Mouse (Mus musculus) skeletal muscle tissue, adult 2 months (tissue): ENCODE measurements around the gene Josd2.

Experiments
- DNase-seq: peaks from one replicate; pipeline ENCODE4 v3.0.0-alpha.2; 2012; ENCODE audit warnings: low read depth, low spot score

The Josd2 gene

DNA sequence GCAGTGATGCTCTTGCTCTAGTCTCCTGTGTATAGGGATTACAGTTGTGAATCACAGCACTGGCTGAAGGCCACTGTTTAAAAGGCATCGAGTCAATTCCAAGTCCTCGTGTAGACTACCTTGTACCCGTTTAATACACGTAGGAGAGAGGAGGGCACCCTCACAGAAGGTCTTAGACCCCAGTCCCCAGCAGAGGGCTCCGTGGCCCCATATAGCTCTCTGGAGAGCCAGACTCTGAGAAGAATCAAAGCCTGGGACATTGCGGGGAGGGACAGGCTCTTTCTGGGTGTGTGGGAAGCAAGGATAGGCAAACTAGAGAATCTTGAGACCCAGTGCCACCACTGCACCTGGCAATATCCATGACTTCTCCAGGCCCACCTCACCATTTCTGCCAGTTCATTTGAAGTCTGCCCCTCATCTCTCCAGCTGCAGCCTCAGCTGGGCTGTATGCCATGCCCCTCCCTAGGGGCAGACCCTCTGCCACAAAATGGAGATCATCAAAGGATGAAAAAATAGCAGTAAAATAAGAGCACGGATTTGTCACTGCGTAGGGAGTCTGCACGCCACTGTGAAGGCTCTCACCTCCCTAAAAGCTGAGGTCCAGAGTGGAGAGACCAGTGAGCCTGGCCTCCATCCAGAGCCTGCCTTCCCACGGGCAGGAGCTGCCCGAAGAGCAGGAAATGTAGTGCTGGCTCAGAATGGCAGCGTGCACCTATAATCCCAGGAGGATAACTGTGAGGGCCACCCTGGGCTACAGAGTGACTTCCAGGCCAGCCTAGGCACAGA is 21.5 kb upstream of the Josd2 start:
- no peak for DNase-seq

DNA sequence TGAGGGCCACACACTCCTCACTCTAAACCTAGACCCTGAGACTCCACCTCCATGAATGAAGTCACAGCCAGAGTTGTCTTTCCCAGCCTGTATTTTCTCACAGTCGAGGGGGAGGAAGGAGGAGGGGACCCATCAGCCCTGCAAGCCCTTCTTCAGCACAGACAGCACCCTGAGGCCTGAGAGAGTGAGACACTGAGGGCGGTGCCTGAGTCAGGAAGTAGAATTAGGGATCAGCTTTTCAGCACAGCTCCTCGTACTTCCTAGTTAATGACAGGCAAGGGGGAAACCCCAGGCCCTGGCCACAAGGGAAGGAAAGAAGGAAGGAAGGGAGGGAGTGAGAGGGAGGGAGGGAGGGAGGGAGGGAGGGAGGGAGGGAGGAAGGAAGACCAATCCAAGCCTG is 14.5 kb upstream of the Josd2 start:
- no peak for DNase-seq

- DNase-seq, result no peak
These were observed 11.5 kb upstream of the Josd2 start for GRCm38 (mm10) chr7:44456302-44456701.

DNA sequence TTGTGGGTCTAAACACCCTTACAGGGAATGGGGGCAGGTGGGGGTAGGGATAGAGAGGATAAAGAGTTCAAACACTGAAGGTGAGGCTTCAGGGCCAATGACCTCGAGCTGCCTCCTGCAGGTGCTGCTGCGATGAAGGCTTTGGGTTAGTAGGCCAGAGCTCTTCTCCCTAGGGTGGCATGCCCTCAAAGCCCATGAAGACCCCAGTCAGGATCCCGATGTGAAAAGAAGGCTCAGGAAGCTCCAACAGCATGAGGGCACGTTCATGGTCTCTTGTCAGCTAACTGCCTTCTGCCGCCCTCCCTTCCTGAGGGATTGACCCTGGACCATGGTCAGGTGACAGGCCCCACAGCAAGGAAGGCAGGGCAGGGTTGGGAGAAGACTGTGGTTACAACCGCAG is 7.7 kb upstream of the Josd2 start:
- no peak for DNase-seq

GRCm38 (mm10) chr7:44460767-44461502 is 6.8 kb upstream of the Josd2 start:
- DNase-seq, result no peak

DNA sequence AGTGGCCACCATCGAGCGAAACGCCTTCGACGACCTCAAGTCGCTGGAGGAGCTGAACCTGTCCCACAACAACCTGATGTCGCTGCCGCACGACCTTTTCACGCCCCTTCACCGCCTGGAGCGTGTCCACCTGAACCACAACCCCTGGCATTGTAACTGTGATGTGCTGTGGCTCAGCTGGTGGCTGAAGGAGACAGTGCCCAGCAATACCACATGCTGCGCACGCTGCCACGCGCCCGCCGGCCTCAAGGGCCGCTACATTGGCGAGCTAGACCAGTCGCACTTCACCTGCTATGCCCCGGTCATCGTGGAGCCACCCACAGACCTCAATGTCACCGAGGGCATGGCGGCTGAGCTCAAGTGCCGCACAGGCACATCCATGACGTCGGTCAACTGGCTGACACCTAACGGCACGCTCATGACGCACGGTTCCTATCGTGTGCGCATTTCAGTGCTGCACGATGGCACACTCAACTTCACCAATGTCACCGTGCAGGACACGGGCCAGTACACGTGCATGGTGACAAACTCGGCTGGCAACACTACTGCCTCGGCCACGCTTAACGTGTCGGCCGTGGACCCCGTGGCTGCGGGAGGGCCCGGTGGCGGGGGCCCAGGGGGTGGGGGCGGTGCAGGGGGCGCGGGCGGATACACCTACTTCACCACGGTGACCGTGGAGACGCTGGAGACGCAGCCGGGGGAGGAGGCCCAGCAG is 6.1 kb upstream of the Josd2 start:
- DNase-seq, result no peak

DNA sequence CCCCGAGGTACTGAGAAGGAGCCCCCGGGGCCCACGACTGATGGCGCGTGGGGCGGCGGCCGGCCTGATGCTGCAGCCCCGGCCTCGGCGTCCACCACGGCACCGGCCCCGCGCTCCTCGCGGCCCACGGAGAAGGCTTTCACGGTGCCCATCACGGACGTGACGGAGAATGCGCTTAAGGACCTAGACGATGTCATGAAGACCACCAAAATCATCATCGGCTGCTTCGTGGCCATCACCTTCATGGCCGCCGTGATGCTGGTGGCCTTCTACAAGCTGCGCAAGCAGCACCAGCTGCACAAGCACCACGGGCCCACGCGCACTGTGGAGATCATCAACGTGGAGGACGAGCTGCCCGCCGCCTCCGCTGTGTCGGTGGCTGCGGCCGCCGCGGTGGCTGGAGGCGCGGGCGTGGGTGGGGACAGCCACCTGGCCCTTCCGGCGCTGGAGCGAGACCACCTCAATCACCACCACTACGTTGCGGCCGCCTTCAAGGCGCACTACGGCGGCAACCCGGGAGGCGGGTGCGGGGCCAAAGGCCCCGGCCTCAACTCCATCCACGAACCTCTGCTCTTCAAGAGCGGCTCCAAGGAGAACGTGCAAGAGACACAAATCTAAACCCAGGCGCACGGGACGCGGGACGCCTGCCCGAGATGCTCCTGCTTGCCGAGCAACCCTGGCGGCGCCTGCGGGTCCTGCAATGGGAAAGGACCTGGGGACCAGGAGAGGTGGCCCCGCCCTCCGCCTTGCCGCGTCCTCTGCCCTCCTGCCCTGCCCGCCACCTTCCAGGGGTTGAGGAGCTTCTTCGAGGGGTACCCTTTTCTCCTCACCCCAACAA is 5.3 kb upstream of the Josd2 start:
- no peak for DNase-seq

GRCm38 (mm10) chr7:44463056-44463425 is 4.7 kb upstream of the Josd2 start:
- no peak for DNase-seq

- DNase-seq, result no peak
These were observed 4.1 kb upstream of the Josd2 start for GRCm38 (mm10) chr7:44463556-44464225.

DNA sequence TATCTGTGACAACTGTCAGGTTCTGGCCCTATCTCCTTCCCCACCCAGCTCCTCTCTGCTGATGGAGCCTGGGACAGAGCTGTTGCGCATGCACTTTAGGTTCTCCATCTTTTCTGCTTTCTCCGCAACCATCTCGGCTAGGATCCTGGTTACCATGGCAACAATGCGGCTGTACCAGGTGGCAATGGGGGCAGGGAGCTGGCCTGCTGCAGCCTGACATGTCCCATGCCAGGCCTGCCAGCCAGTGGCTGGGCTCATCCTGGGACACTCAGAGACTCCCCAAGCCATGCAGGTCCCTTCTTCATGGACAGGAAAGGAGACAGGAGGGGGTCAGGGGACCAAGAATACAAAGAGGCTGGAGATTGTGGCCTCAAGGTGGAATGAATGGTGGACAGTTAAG is 3.3 kb upstream of the Josd2 start:
- DNase-seq, result no peak

GRCm38 (mm10) chr7:44465111-44465510 is 2.7 kb upstream of the Josd2 start, which contains the start of gene Aspdh:
Gene Aspdh (plus strand): TSS chr7:44465391.
- DNase-seq, result no peak

GRCm38 (mm10) chr7:44466006-44466887 is 1.5 kb upstream of the Josd2 start:
- no peak for DNase-seq

- no peak for DNase-seq
These were observed 880 bp upstream of the Josd2 start for GRCm38 (mm10) chr7:44466888-44467311.

GRCm38 (mm10) chr7:44468644-44469285 is 985 bp downstream of the Josd2 start:
- DNase-seq, result no peak

DNA sequence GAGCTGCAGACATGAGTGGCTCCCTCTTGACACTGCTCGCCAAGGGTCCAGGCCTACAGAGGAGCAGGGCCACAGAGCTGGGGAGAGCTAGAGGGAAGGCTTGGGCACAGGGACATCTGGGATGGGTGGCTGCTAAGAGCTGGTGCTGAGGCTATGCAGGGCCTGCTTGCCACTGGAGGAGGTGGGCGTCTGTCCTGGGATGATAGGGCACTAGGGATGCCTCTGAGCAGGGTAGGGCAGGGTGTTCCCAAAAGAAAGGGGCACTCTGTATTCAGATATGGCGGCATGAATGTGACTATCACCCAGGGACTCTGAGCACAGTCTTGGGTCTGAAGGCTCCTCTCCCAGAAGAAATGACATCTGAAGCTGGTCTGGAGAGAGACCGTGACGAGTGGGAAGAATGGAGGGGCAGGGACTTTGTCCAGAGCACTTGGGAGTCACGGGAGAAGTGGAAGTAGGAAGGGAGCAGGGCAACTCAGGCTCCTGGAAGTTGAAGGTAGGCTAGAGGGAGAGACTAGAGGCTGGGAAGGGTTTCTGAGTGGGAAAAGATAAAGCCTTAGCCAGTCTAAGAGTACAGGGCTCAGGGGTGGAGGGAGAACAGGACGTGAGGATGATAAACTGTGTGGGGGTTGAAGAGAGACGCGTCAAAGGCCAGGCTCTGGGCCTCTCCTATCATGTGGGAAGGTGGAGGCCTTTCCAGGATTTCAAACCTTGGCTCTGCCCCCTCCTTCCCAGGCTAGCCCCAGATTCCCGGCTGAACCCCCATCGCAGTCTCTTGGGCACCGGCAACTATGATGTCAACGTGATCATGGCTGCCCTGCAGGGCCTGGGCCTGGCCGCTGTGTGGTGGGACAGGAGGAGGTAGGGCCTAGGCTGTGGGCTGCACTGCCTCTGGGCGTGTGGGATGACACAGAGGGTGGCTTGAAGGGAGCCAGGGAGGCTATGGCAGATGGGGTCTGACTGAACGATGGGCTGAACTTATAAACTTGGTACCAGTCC is 2.2 kb downstream of the Josd2 start:
- DNase-seq, result no peak

DNA sequence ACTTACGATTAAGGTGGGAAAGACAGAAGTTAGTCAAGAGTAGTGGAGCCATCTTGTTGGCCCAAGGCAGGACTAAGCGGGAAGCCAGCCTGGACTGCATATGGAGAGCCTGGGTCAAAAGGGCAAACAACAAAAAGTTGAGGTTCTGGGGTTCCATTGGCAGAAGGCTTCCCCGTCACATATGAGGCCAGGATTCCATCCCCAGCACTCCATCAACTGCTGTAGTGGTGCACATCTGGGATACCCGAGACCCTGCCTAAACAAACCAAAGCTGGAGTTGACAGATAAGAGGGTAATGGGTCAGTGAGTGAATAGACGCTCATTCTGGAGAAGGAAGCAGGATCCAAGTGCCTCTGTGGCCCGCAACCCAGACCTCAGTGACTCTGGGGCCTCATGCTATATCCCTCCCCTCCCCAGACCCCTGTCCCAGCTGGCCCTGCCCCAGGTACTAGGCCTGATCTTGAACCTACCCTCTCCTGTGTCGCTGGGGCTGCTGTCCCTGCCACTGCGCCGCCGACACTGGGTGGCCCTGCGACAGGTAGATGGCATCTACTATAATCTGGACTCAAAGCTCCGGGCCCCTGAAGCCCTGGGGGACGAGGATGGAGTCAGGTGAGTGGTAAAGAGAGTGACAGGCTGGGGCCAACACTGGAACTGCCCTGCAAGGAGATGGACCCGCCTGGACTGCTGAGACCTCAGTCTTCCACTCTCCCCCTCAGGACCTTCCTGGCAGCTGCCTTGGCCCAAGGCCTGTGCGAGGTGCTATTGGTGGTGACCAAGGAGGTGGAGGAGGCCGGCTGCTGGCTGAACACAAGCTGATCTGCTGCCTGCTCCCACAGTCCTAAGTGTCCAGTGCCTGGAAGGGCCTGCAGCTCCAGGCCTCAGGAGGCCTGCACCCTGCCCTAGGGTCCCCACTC is 3.2 kb downstream of the Josd2 start:
- no peak for DNase-seq

GRCm38 (mm10) chr7:44471880-44472557 is 4.2 kb downstream of the Josd2 start:
- peak; percentile 82 for DNase-seq
